ENCODE assay signal across 16 mouse cellular contexts in genomic region chr15:94582000-94582593, GRCm38 (mm10). TPM values are rescaled to one million over a fixed set of nuclear protein-coding genes. Genes with fewer than 3 reads are reported as not detected.
DNase-seq lines count a peak whose midpoint lies in the region.
"Had no signal": no experiment of that assay in that cellular context is flagged by ENCODE, and none has a peak within 500 bp of the region (broad histone marks: within the 10 kb centered on the region; RNA-seq: fewer than 3 reads in every experiment).

No protein-coding gene starts in this region.

- DNase-seq in ES-CJ7 (ENCODE audit: low read depth, low spot score) (peak; percentile 35), R1 (ENCODE audit: low read depth, low spot score) (peak; percentile 87)
- peak; percentile 40 for DNase-seq in kidney, adult 18-20 months
- peak; percentile 42 for DNase-seq in kidney, postnatal 10 days
- no peak for DNase-seq in retina, postnatal 1 day
- no peak for DNase-seq in layer of hippocampus, postnatal 36 days
- DNase-seq in adrenal gland, adult (ENCODE audit: inconsistent age in 2 of 2, low spot score in 1 of 2) = no peak
- DNase-seq in Muller cell, postnatal 12 days (ENCODE audit: inconsistent ontology term) = no peak
- DNase-seq: cerebellum, adult 11 months; cerebellum, postnatal 25 days; heart, adult 2 months; lung, adult 18-20 months; lung, postnatal 36 days; right cerebral cortex, postnatal 14 days; thymus, postnatal 36 days had no signal

RNA-seq across cellular contexts. Expression of gene Twf1, which starts 7.6 kb away (rescaled TPM):
- total RNA-seq in layer of hippocampus, postnatal 36 days (2021) = 10 to 100 TPM; 48.7 to 64.7 TPM

RNA-seq across cellular contexts. Expression of gene Irak4, which starts 38.7 kb away (rescaled TPM):
- total RNA-seq in layer of hippocampus, postnatal 36 days (2021) = 1 to 10 TPM; 1.8 to 2.3 TPM

RNA-seq across cellular contexts. Expression of gene Pus7l, which starts 38.8 kb away (rescaled TPM):
- 1 to 10 TPM; 3.5 to 3.9 TPM for total RNA-seq in layer of hippocampus, postnatal 36 days (2021)

RNA-seq across cellular contexts. Expression of gene Tmem117, which starts 46.9 kb away (rescaled TPM):
- 1 to 10 TPM; 7.5 to 9.8 TPM for total RNA-seq in layer of hippocampus, postnatal 36 days (2021)
- total RNA-seq: monocyte, adult 5-6 weeks had no signal

Comparison
In these comparisons a context has a peak if more than half of its experiments do, and no peak if none do; other contexts are left out.
1. DNase-seq: peak in ES-CJ7 (single experiment), R1 (single experiment), kidney, adult 18-20 months (single experiment) and kidney, postnatal 10 days (single experiment); none in retina, postnatal 1 day (single experiment), layer of hippocampus, postnatal 36 days (0 of 2), adrenal gland, adult (0 of 2) and Muller cell, postnatal 12 days (single experiment).